Mouse (Mus musculus) granulocyte monocyte progenitor cell, adult 5-6 weeks (primary cell): ENCODE data around the gene Ipo13. TPM values are rescaled to one million over a fixed set of nuclear protein-coding genes. Genes with fewer than 3 reads are reported as not detected.

Experiments
- ATAC-seq: replicated peaks from 2 replicates; pipeline ENCODE4 v1.8.0; 2016; ENCODE audit warnings: mild to moderate bottlenecking, moderate TSS enrichment, inconsistent platforms; ENCODE audit not compliant: poor library complexity, severe bottlenecking
- total RNA-seq, 2 experiments: library from RNA; stranded (forward) in 1 of 2; stranded (reverse) in 1 of 2; fragments of 200-712, 200-1000 nt in 1 of 2; fragments of >200 nt in 1 of 2; fragmentation: Nextera tagmentation in 1 of 2; gene quantifications; 2 replicates each; pipeline ENCODE4 v1.2.3; 2014 to 2017

Ipo13 gene
- 30.4 and 38.6 TPM in 2 replicates for total RNA-seq (2014; fragmentation: Nextera tagmentation)
- 7.2 and 10.0 TPM in 2 replicates for total RNA-seq (2017)

GRCm38 (mm10) chr4:117914591-117915442, at the start of gene Ipo13:
Gene Ipo13 (minus strand): TSS chr4:117914999.
- ATAC-seq: peak; percentile 81

- no peak for ATAC-seq
Observed at GRCm38 (mm10) chr4:117957492-117957891, 42.7 kb upstream of the Ipo13 start.

- ATAC-seq: no peak
Observed at GRCm38 (mm10) chr4:117947493-117947892, 32.7 kb upstream of the Ipo13 start.

GRCm38 (mm10) chr4:117946639-117947305, 32.0 kb upstream of the Ipo13 start:
- no peak for ATAC-seq

- no peak for ATAC-seq
Observed at GRCm38 (mm10) chr4:117943317-117943716, 28.5 kb upstream of the Ipo13 start.

- no peak for ATAC-seq
Observed at GRCm38 (mm10) chr4:117936964-117937363, 22.2 kb upstream of the Ipo13 start.

GRCm38 (mm10) chr4:117934081-117934480, 19.3 kb upstream of the Ipo13 start:
- ATAC-seq: no peak

GRCm38 (mm10) chr4:117933248-117933647, 18.4 kb upstream of the Ipo13 start:
- ATAC-seq: no peak

- ATAC-seq: no peak
Observed at GRCm38 (mm10) chr4:117929391-117929881, 14.6 kb upstream of the Ipo13 start, which contains the start of gene Artn. Gene Artn (minus strand): TSS chr4:117929763.

GRCm38 (mm10) chr4:117928699-117929241, 14.0 kb upstream of the Ipo13 start:
- ATAC-seq: peak; percentile 38

GRCm38 (mm10) chr4:117928234-117928633, 13.4 kb upstream of the Ipo13 start:
- ATAC-seq: no peak

- ATAC-seq: peak; percentile 48
Observed at GRCm38 (mm10) chr4:117926545-117927482, 12.0 kb upstream of the Ipo13 start.

- ATAC-seq: no peak
Observed at GRCm38 (mm10) chr4:117924916-117925315, 10.1 kb upstream of the Ipo13 start.

GRCm38 (mm10) chr4:117923450-117923849, 8.7 kb upstream of the Ipo13 start:
- ATAC-seq: no peak

- no peak for ATAC-seq
Observed at GRCm38 (mm10) chr4:117921358-117921757, 6.6 kb upstream of the Ipo13 start.

GRCm38 (mm10) chr4:117918762-117919161, 4.0 kb upstream of the Ipo13 start:
- ATAC-seq: peak; percentile 48

- ATAC-seq: no peak
Observed at GRCm38 (mm10) chr4:117918261-117918660, 3.5 kb upstream of the Ipo13 start.

GRCm38 (mm10) chr4:117917847-117918246, 3.0 kb upstream of the Ipo13 start:
- ATAC-seq: no peak

- no peak for ATAC-seq
Observed at GRCm38 (mm10) chr4:117917402-117917801, 2.6 kb upstream of the Ipo13 start.

- ATAC-seq: no peak
Observed at GRCm38 (mm10) chr4:117916386-117916785, 1.6 kb upstream of the Ipo13 start.
